Mouse (Mus musculus) stomach, embryonic 14.5 days (tissue): ENCODE data around the gene Nsun5. TPM values are rescaled to one million over a fixed set of nuclear protein-coding genes. Genes with fewer than 3 reads are reported as not detected.
"Not testable (repeated sequence)": the region's sequence is repeated elsewhere in the genome, so short reads cannot be mapped to it uniquely, and the experiment has no call there.

Source experiments
- ATAC-seq: fragments of 200-750 bp; cut with Nextera tagmentation; 2 replicates; pipeline ENCODE4 v1.8.0; 2017; ENCODE audit warnings: low read depth, moderate TSS enrichment; ENCODE audit not compliant: insufficient number of reproducible peaks, insufficient read depth, low FRiP score
- H3K27ac ChIP-seq: fragments of 300-500 bp; sonication (generic); 2 replicates; pipeline ENCODE4 v1.5.1; 2014; ENCODE audit warnings: mild to moderate bottlenecking, low read length, moderate library complexity, mixed read lengths
- H3K27me3 ChIP-seq: fragments of 300-500 bp; sonication (generic); 2 replicates; pipeline ENCODE4 v1.6.1; 2014; ENCODE audit warnings: low read length, control low read depth, mixed read lengths; ENCODE audit not compliant: control insufficient read depth, insufficient read depth
- H3K36me3 ChIP-seq: fragments of 300-500 bp; sonication (generic); 2 replicates; pipeline ENCODE4 v1.6.1; 2014; ENCODE audit warnings: mild to moderate bottlenecking, control low read depth, low read length, moderate library complexity, mixed read lengths; ENCODE audit not compliant: control insufficient read depth, insufficient read depth
- H3K4me1 ChIP-seq: fragments of 300-500 bp; sonication (generic); 2 replicates; pipeline ENCODE4 v1.6.1; 2014; ENCODE audit warnings: low read length, control low read depth, mixed read lengths; ENCODE audit not compliant: control insufficient read depth, insufficient read depth
- H3K4me2 ChIP-seq: fragments of 300-500 bp; sonication (generic); replicated peaks from 2 replicates; pipeline ENCODE4 v1.6.1; 2014; ENCODE audit warnings: low read depth, low read length, control low read depth
- H3K4me3 ChIP-seq: fragments of 300-500 bp; sonication (generic); 2 replicates; pipeline ENCODE4 v1.5.1; 2014; ENCODE audit warnings: low read depth, low read length, control low read depth
- H3K9ac ChIP-seq: fragments of 300-500 bp; sonication (generic); replicated peaks from 2 replicates; pipeline ENCODE4 v1.6.1; 2014; ENCODE audit warnings: low read depth, mild to moderate bottlenecking, control low read depth, low read length, moderate library complexity, mixed read lengths
- H3K9me3 ChIP-seq: fragments of 300-500 bp; sonication (generic); 2 replicates; pipeline ENCODE4 v1.6.1; 2016; ENCODE audit warnings: low read depth, low read length, control low read depth; ENCODE audit not compliant: control insufficient read depth
- WGBS: fragments of 180-500 bp; shearing (Covaris S2); extraction: QIAGEN DNeasy Blood & Tissue Kit; methylation state at CpG from one replicate; pipeline ENCODE4 v1.1.7; 2014; 5-methylcytosine and 5-hydroxymethylcytosine counted together
- polyA plus RNA-seq: library from polyadenylated mRNA; unstranded; fragments of >200 nt; fragmentation: Nextera tagmentation; extraction: Ambion mirVana; gene quantifications from 2 replicates; pipeline ENCODE4 v1.2.1, GENCODE M21; 2014

Gene Nsun5
- polyA plus RNA-seq, 1 experiment from 2014 or later = 26.1 TPM

GRCm38 (mm10) chr5:135362572-135362971 is 7.2 kb upstream of the Nsun5 start:
- Histone ChIP-seq H3K4me1 (no peaks in the 10 kb centered on the region), H3K36me3 (no peaks in the 10 kb centered on the region), H3K27me3 (no peaks in the 10 kb centered on the region), H3K4me3 (no peak overlapping the region), H3K9ac (no peak overlapping the region), H3K9me3 (no peaks in the 10 kb centered on the region), H3K27ac (no peak overlapping the region), H3K4me2 (no peak overlapping the region)
- WGBS = 88% methylated on average over 3 of the region's 3 CpGs
- no peak for ATAC-seq

DNA sequence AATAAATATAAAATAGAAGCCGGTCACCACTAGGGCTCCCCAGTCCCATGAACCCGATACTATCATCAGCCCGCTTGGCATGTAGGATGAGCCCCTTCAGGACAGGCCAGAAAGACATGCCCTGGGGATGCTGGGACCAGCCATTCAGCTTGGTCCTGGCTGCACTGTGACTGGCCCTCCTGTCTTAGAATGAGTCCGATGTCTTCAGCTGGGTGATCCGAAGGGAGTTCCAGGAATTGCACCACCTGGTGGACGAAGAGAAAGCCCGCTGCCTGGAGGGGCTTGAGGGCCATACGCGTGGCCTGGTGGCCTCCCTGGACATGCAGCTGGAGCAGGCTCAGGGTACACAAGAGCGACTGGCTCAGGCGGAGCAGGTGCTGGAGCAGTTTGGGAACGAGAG is 6.2 kb upstream of the Nsun5 start:
- H3K9me3 ChIP-seq = no peaks in the 10 kb centered on the region
- no peak overlapping the region for H3K4me2 ChIP-seq
- no peak overlapping the region for H3K4me3 ChIP-seq
- no peaks in the 10 kb centered on the region for H3K36me3 ChIP-seq
- H3K4me1 ChIP-seq = no peaks in the 10 kb centered on the region
- H3K27ac ChIP-seq = no peak overlapping the region
- no peak for ATAC-seq
- WGBS = 26% methylated on average over 12 of the region's 12 CpGs
- H3K27me3 ChIP-seq = no peaks in the 10 kb centered on the region
- no peak overlapping the region for H3K9ac ChIP-seq

GRCm38 (mm10) chr5:135367841-135368240 is 1.9 kb upstream of the Nsun5 start:
- 58% methylated on average over 6 of the region's 6 CpGs for WGBS
- H3K9ac ChIP-seq = no peak overlapping the region
- ATAC-seq = no peak
- H3K36me3 ChIP-seq = peaks cover 7% of the 10 kb centered on the region; the same call in 1 of the 2 replicates
- H3K4me1 ChIP-seq = peaks cover 9% of the 10 kb centered on the region; the same call in 1 of the 2 replicates
- no peaks in the 10 kb centered on the region for H3K9me3 ChIP-seq
- no peak overlapping the region for H3K4me2 ChIP-seq
- H3K27me3 ChIP-seq = no peaks in the 10 kb centered on the region
- no peak overlapping the region for H3K27ac ChIP-seq
- H3K4me3 ChIP-seq = no peak overlapping the region

- WGBS = 79% methylated on average over 6 of the region's 6 CpGs
- peaks cover 9% of the 10 kb centered on the region; the same call in 1 of the 2 replicates for H3K4me1 ChIP-seq
- no peak overlapping the region for H3K9ac ChIP-seq
- no peak overlapping the region for H3K4me2 ChIP-seq
- H3K36me3 ChIP-seq = peaks cover 9% of the 10 kb centered on the region
- H3K27ac ChIP-seq = no peak overlapping the region
- ATAC-seq = no peak
- H3K4me3 ChIP-seq = no peak overlapping the region
- no peaks in the 10 kb centered on the region for H3K9me3 ChIP-seq
- H3K27me3 ChIP-seq = no peaks in the 10 kb centered on the region
Observed at GRCm38 (mm10) chr5:135368312-135368711, 1.4 kb upstream of the Nsun5 start.

DNA sequence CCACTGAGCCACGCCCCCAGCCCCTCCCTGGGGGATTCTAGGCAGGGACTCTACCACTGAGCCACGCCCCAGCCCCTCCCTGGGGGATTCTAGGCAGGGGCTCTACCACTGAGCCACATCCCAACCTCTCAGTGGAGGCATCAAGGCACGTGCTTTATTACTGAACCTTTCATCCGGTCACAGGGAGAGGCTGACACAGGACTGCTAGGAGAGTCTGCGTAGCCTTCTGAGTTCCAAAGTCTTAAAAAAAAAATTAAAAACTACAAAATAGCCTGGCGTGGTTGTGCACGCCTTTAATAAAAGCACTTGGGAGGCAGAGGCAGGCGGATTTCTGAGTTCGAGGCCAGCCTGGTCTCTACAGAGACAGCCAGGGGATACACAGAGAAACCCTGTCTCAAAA is 557 bp upstream of the Nsun5 start:
- Histone ChIP-seq H3K36me3 (peaks cover 18% of the 10 kb centered on the region), H3K9ac (0 out of 2 replicates have a peak overlapping the region, but pooled peaks have one; percentile 86), H3K4me2 (peak overlapping the region; percentile 50), H3K4me3 (peak overlapping the region; percentile 98), H3K27ac (peak overlapping the region; percentile 82)
- not testable (repeated sequence) for H3K4me1 ChIP-seq, ATAC-seq, H3K27me3 ChIP-seq, H3K9me3 ChIP-seq
- 55% methylated on average over 9 of the region's 9 CpGs for WGBS

- H3K27me3 ChIP-seq = no peaks in the 10 kb centered on the region
- ATAC-seq = no peak
- H3K4me3 ChIP-seq = no peak overlapping the region
- no peak overlapping the region for H3K27ac ChIP-seq
- H3K9me3 ChIP-seq = no peaks in the 10 kb centered on the region
- H3K36me3 ChIP-seq = peaks cover 38% of the 10 kb centered on the region
- H3K4me1 ChIP-seq = peaks cover 9% of the 10 kb centered on the region; the same call in 1 of the 2 replicates
- 95% methylated on average over 13 of the region's 13 CpGs for WGBS
- H3K4me2 ChIP-seq = no peak overlapping the region
- no peak overlapping the region for H3K9ac ChIP-seq
Observed at GRCm38 (mm10) chr5:135371195-135371594, 1.4 kb downstream of the Nsun5 start.

DNA sequence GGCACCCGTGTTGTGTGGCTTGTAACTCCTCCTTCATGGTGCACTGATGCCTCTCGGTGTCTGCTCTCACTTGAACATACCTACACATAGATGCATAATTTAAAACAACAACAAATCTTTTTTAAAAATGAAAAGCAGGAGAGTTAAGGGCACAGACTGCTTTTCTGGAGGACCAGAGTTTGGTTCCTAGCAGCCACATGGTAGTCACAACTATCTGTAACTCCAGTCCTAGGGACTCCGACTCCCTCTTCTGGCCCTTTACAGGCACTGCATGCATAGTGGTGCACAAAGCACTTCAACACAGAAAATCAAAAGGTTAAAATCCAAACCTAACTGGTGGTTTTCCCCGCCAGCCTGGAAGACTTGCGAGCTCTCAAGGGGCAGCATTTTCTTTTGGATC is 3.8 kb downstream of the Nsun5 start:
- no peak overlapping the region for H3K9ac ChIP-seq
- no peaks in the 10 kb centered on the region for H3K27me3 ChIP-seq
- no peak overlapping the region for H3K4me3 ChIP-seq
- no peak overlapping the region for H3K4me2 ChIP-seq
- H3K4me1 ChIP-seq = peaks cover 9% of the 10 kb centered on the region; the same call in 1 of the 2 replicates
- ATAC-seq = no peak
- no peak overlapping the region for H3K27ac ChIP-seq
- WGBS = 94% methylated on average over 5 of the region's 5 CpGs
- H3K36me3 ChIP-seq = peaks cover 57% of the 10 kb centered on the region
- H3K9me3 ChIP-seq = no peaks in the 10 kb centered on the region

DNA sequence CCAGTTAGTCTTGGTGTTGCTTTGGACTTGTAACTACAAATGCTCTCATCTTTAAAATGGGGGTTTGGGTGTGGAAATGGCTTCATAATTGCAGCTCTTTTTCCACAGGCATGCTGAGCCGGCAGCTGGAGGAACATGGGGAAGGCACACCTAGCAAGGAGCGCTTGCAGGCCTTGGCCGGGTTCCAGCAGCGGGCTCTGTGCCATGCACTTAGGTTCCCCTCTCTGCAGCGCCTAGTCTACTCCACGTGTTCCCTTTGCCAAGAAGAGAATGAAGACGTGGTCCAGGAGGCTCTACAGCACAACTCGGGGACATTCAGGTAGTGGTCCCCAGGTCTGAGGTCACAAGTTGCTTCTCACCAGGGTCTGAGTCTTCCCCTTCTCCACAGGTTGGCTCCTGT is 5.4 kb downstream of the Nsun5 start:
- Histone ChIP-seq H3K9me3 (no peaks in the 10 kb centered on the region), H3K27me3 (no peaks in the 10 kb centered on the region), H3K9ac (no peak overlapping the region), H3K27ac (no peak overlapping the region), H3K36me3 (peaks cover 72% of the 10 kb centered on the region), H3K4me2 (no peak overlapping the region), H3K4me1 (peaks cover 5% of the 10 kb centered on the region; the same call in 1 of the 2 replicates), H3K4me3 (no peak overlapping the region)
- no peak for ATAC-seq
- 71% methylated on average over 8 of the region's 8 CpGs for WGBS

- H3K27me3 ChIP-seq = no peaks in the 10 kb centered on the region
- H3K9ac ChIP-seq = no peak overlapping the region
- no peak for ATAC-seq
- no peak overlapping the region for H3K27ac ChIP-seq
- no peaks in the 10 kb centered on the region for H3K9me3 ChIP-seq
- H3K36me3 ChIP-seq = peaks cover 84% of the 10 kb centered on the region
- H3K4me3 ChIP-seq = no peak overlapping the region
- H3K4me2 ChIP-seq = no peak overlapping the region
- 65% methylated on average over 2 of the region's 2 CpGs for WGBS
- H3K4me1 ChIP-seq = no peaks in the 10 kb centered on the region
Observed at GRCm38 (mm10) chr5:135376341-135376740, 6.6 kb downstream of the Nsun5 start.
